Comparison of ENCODE assay signal across 19 mouse cellular contexts in genomic region chr6:85144466-85144865, GRCm38 (mm10). TPM values are rescaled to one million over a fixed set of nuclear protein-coding genes. Genes with fewer than 3 reads are reported as not detected.
DNase-seq lines count a peak whose midpoint lies in the region; ATAC-seq and TF ChIP-seq lines count a peak whose summit lies in the region.
"Had no signal": no experiment of that assay in that cellular context is flagged by ENCODE, and none has a peak within 500 bp of the region (broad histone marks: within the 10 kb centered on the region; RNA-seq: fewer than 3 reads in every experiment).

No protein-coding gene starts in this region.

- H3K4me3 ChIP-seq in myocyte, result no peak overlapping the region
- no peak overlapping the region for H3K4me3 ChIP-seq in kidney, embryonic 15.5 days (replicated peaks)

- DNase-seq in natural killer cell, adult 2 months (ENCODE audit: low spot score in 2 of 2), result peak; percentile 58 to 73
- DNase-seq in B cell, adult 2 months, result no peak
- DNase-seq: adrenal gland, adult 2 months; adrenal gland, adult 8-10 months; adrenal gland, postnatal 10 days; adrenal gland, postnatal 14 days; adrenal gland, postnatal 25 days; adrenal gland, postnatal 36 days; cerebellum, adult 11 months; cerebellum, adult 11-12 months; cerebellum, adult 18-20 months; cerebellum, adult 2 months had no signal

- H3K27me3 ChIP-seq in myocyte (ENCODE audit: control insufficient read depth, insufficient read depth, insufficient read length), result peaks cover 31% of the 10 kb centered on the region
- H3K27me3 ChIP-seq in kidney, embryonic 15.5 days, result peaks cover 10% of the 10 kb centered on the region

- no peaks in the 10 kb centered on the region for H3K79me2 ChIP-seq in myocyte (ENCODE audit: control insufficient read depth, insufficient read depth)

- WGBS in kidney, embryonic 15.5 days, result 69% methylated on average over 3 of the region's 3 CpGs

- H3K9me3 ChIP-seq in kidney, embryonic 15.5 days (replicated peaks), result no peaks in the 10 kb centered on the region
- H3K9me3 ChIP-seq: G1E had no signal

- no peaks in the 10 kb centered on the region for H3K4me1 ChIP-seq in kidney, embryonic 15.5 days

- no peak for TF ChIP-seq POLR2A in myocyte (IDR thresholded peaks at IDR 0.05; ENCODE audit: insufficient read length, low read depth)

- ATAC-seq in kidney, embryonic 15.5 days (replicated peaks; ENCODE audit: low FRiP score), result no peak
- ATAC-seq: activated CD4-positive, CD25-positive, alpha-beta regulatory T cell, adult 4 months; CD4-positive, CD25-positive, alpha-beta regulatory T cell, adult 4 months; Patski had no signal

- H3K36me3 ChIP-seq in myocyte (ENCODE audit: control insufficient read depth, insufficient read depth), result no peaks in the 10 kb centered on the region
- H3K36me3 ChIP-seq in kidney, embryonic 15.5 days, result no peaks in the 10 kb centered on the region
- H3K36me3 ChIP-seq: G1E had no signal

- no peak overlapping the region for H3ac ChIP-seq in myocyte (ENCODE audit: control insufficient read depth, insufficient read length)

- H3K4me2 ChIP-seq in myocyte (ENCODE audit: low read depth), result no peak overlapping the region
- H3K4me2 ChIP-seq in kidney, embryonic 15.5 days, result no peak overlapping the region

- no peak overlapping the region for H3K9ac ChIP-seq in kidney, embryonic 15.5 days

- no peak overlapping the region for H3K27ac ChIP-seq in kidney, embryonic 15.5 days

TF ChIP-seq in myocyte, 11 proteins besides CTCF, POLR2A, EP300 and RAD21:
- TF ChIP-seq SRF (IDR thresholded peaks at IDR 0.05; ENCODE audit: control insufficient read depth, insufficient read length, low read depth) (no peak), USF1 (IDR thresholded peaks at IDR 0.05; ENCODE audit: low read depth) (no peak), MYOG (IDR thresholded peaks at IDR 0.05; ENCODE audit: control insufficient read depth in 1 of 3, insufficient read depth in 1 of 3, insufficient read length in 2 of 3, low read depth in 2 of 3) (peak in 1 of 3 experiments; percentile 47), MYOD1 (IDR thresholded peaks at IDR 0.05; ENCODE audit: control insufficient read depth in 1 of 3, insufficient read length in 2 of 3, low read depth in 2 of 3) (peak in 2 of 3 experiments; percentile 11 to 18)

RNA-seq across cellular contexts. Expression of gene Spr, which starts 6.9 kb away (rescaled TPM):
- polyA plus RNA-seq in myocyte (2012; fragmentation: generic; extraction: Trizol), result 72.4 TPM
- 64.0 and 66.6 TPM in 2 replicates for polyA plus RNA-seq in kidney, embryonic 15.5 days (2015; fragmentation: Nextera tagmentation; extraction: Ambion mirVana)

RNA-seq across cellular contexts. Expression of gene Emx1, which starts 42.8 kb away (rescaled TPM):
- not detected for polyA plus RNA-seq in myocyte (2012; fragmentation: generic; extraction: Trizol)
- polyA plus RNA-seq in kidney, embryonic 15.5 days (2015; fragmentation: Nextera tagmentation; extraction: Ambion mirVana), result 12.1 and 12.9 TPM in 2 replicates
- polyA plus RNA-seq: activated CD4-positive, CD25-positive, alpha-beta regulatory T cell, adult 4 months; adrenal gland, adult 2 months; C2C12; CD4-positive, CD25-positive, alpha-beta regulatory T cell, adult 4 months; G1E; Patski had no signal

Comparison
In these comparisons a context has a peak if more than half of its experiments do, and no peak if none do; other contexts are left out.
1. DNase-seq: peak in natural killer cell, adult 2 months (2 of 2); none in B cell, adult 2 months (0 of 2).
2. RNA of gene Emx1, which starts 42.8 kb away (polyA plus RNA-seq): 12.1 to 12.9 TPM in kidney, embryonic 15.5 days; not detected in myocyte (single experiment); every median in the first group is over 10 times any median in the second.